Mouse (Mus musculus): ENCODE measurements around the gene Pgc. TPM values are rescaled to one million over a fixed set of nuclear protein-coding genes. Genes with fewer than 3 reads are reported as not detected.

Pgc gene
- polyA plus RNA-seq, 1 experiment from 2014 or later: 0.19 TPM

DNA sequence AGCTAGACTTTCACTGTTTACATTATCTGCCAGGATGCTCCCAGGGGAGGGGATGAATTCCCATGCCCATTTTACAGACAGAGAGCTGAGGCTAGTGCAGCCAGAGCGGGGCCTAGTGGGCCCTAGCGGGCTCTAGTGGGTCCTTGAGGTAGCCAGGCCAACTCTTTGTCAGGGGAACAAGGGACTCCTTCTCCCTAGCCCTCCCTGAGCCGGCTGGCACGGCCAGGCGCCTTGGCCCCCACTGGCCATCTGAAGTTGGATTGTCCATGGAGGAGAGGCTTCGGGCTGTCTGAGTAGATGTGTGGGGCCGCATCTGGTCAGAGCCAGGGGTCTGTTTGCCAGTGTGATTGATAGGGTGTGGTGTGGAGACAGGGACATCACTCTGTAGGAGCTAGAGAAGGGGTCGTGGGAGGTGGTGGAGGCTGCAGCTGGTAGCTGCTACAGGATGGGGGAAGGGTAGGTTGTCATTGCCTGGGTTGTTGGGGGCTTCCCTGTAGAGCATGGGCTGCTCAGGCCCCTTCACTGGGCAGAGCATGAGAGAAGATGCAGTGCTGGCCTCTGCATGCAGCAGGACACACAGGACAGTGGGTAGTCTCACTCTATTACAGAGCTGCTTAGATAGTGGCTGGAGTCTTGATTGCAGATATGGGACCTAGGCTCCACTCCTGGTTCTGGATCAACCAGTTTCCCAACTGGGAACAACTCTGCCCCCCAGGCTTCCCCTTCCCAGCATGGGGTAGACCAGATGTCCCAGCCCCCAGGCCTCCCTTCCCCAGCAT is 57.0 kb downstream of the Pgc start:
- 88% methylated on average over 8 of the region's 8 CpGs for WGBS
- no peak overlapping the region for H3K4me3 ChIP-seq

More for the DNA sequence above, 57.0 kb downstream of the Pgc start:
- no peak overlapping the region; the same call in 1 of the 2 replicates for H3K27ac ChIP-seq (replicated peaks)
- peaks cover 23% of the 10 kb centered on the region for H3K4me1 ChIP-seq
- no peaks in the 10 kb centered on the region for H3K36me3 ChIP-seq
- peaks cover 27% of the 10 kb centered on the region for H3K27me3 ChIP-seq (ENCODE audit: low read depth, poor library complexity, severe bottlenecking)
- no peak for DNase-seq (ENCODE audit: low spot score)
- no peaks in the 10 kb centered on the region for H3K9me3 ChIP-seq (replicated peaks)

Other genes starting within 250 kb of the Pgc start
- gene Taf8, start 224.6 kb upstream of the Pgc start, polyA plus RNA-seq (2016; fragmentation: Nextera tagmentation; extraction: Ambion mirVana): 31.4 and 33.8 TPM in 2 replicates
- 270 and 341 TPM in 2 replicates for gene Ccnd3, start 221.8 kb upstream of the Pgc start, polyA plus RNA-seq (2016; fragmentation: Nextera tagmentation; extraction: Ambion mirVana)
- gene Bysl, start 115.3 kb upstream of the Pgc start, polyA plus RNA-seq (2016; fragmentation: Nextera tagmentation; extraction: Ambion mirVana): 41.2 and 41.9 TPM in 2 replicates
- 43.2 and 45.9 TPM in 2 replicates for gene Med20, start 115.3 kb upstream of the Pgc start, polyA plus RNA-seq (2016; fragmentation: Nextera tagmentation; extraction: Ambion mirVana)
- gene Gm20517, start 115.3 kb upstream of the Pgc start, polyA plus RNA-seq (2016; fragmentation: Nextera tagmentation; extraction: Ambion mirVana): 1.4 and 2.2 TPM in 2 replicates
- 4.9 and 7.3 TPM in 2 replicates for gene Usp49, start 96.2 kb upstream of the Pgc start, polyA plus RNA-seq (2016; fragmentation: Nextera tagmentation; extraction: Ambion mirVana)
- gene Tomm6, start 38.5 kb upstream of the Pgc start, polyA plus RNA-seq (2016; fragmentation: Nextera tagmentation; extraction: Ambion mirVana): 363 and 364 TPM in 2 replicates
- gene Frs3, start 37.8 kb upstream of the Pgc start, polyA plus RNA-seq (2016; fragmentation: Nextera tagmentation; extraction: Ambion mirVana): 10.3 and 13.6 TPM in 2 replicates
- 0.44 and 0.48 TPM in 2 replicates for gene Gm21981, start 32.4 kb upstream of the Pgc start, polyA plus RNA-seq (2016; fragmentation: Nextera tagmentation; extraction: Ambion mirVana)
- 0.35 and 0.44 TPM in 2 replicates for gene Prickle4, start 32.1 kb upstream of the Pgc start, polyA plus RNA-seq (2016; fragmentation: Nextera tagmentation; extraction: Ambion mirVana)
- 1.9 and 2.3 TPM in 2 replicates for gene Tfeb, start 10.2 kb downstream of the Pgc start, polyA plus RNA-seq (2016; fragmentation: Nextera tagmentation; extraction: Ambion mirVana)
- gene Mdfi, start 107.8 kb downstream of the Pgc start, polyA plus RNA-seq (2016; fragmentation: Nextera tagmentation; extraction: Ambion mirVana): 10.6 and 12.9 TPM in 2 replicates
- 21.8 and 25.5 TPM in 2 replicates for gene Foxp4, start 197.8 kb downstream of the Pgc start, polyA plus RNA-seq (2016; fragmentation: Nextera tagmentation; extraction: Ambion mirVana)